Mouse (Mus musculus): ENCODE measurements around the gene Mrps12. TPM values are rescaled to one million over a fixed set of nuclear protein-coding genes. Genes with fewer than 3 reads are reported as not detected.

Gene Mrps12
- polyA plus RNA-seq, 1 experiment from 2014 or later, result 118 TPM

GRCm38 (mm10) chr7:28774164-28774563, 32.5 kb upstream of the Mrps12 start:
- WGBS, result 87% methylated on average over 12 of the region's 12 CpGs
- DNase-seq (ENCODE audit: low spot score) (no peak), ATAC-seq (ENCODE audit: low FRiP score, low TSS enrichment) (no peak)
- no peaks in the 10 kb centered on the region for H3K27me3 ChIP-seq (ENCODE audit: control insufficient read depth, insufficient read depth, low read length)
- no peaks in the 10 kb centered on the region for H3K4me1 ChIP-seq (replicated peaks; ENCODE audit: control insufficient read depth, insufficient read depth)
- H3K4me2 ChIP-seq (replicated peaks; ENCODE audit: low read depth), result no peak overlapping the region
- H3K36me3 ChIP-seq (ENCODE audit: control insufficient read depth, insufficient read depth, low read length), result peaks cover 9% of the 10 kb centered on the region
- H3K27ac ChIP-seq (replicated peaks), result no peak overlapping the region
- no peak overlapping the region for H3K4me3 ChIP-seq (ENCODE audit: low read depth, low read length)
- TF ChIP-seq CTCF (IDR thresholded peaks at IDR 0.05; ENCODE audit: low read depth) (no peak), EP300 (optimal IDR thresholded peaks at IDR 0.05) (no peak)
- H3K9me3 ChIP-seq (ENCODE audit: control insufficient read depth, low read length), result no peaks in the 10 kb centered on the region
- H3K9ac ChIP-seq (ENCODE audit: low read length), result no peak overlapping the region

- no peak overlapping the region for H3K4me2 ChIP-seq (replicated peaks; ENCODE audit: low read depth)
- TF ChIP-seq EP300 (optimal IDR thresholded peaks at IDR 0.05) (no peak), CTCF (IDR thresholded peaks at IDR 0.05; ENCODE audit: low read depth) (no peak)
- no peaks in the 10 kb centered on the region for H3K27me3 ChIP-seq (ENCODE audit: control insufficient read depth, insufficient read depth, low read length)
- no peak overlapping the region for H3K27ac ChIP-seq (replicated peaks)
- WGBS, result 70% methylated on average over 3 of the region's 3 CpGs
- no peaks in the 10 kb centered on the region for H3K4me1 ChIP-seq (replicated peaks; ENCODE audit: control insufficient read depth, insufficient read depth)
- no peak overlapping the region; the same call in 1 of the 2 replicates for H3K9ac ChIP-seq (ENCODE audit: low read length)
- DNase-seq (ENCODE audit: low spot score) (no peak), ATAC-seq (ENCODE audit: low FRiP score, low TSS enrichment) (no peak)
- H3K4me3 ChIP-seq (ENCODE audit: low read depth, low read length), result no peak overlapping the region
- no peaks in the 10 kb centered on the region for H3K9me3 ChIP-seq (ENCODE audit: control insufficient read depth, low read length)
- peaks cover 9% of the 10 kb centered on the region for H3K36me3 ChIP-seq (ENCODE audit: control insufficient read depth, insufficient read depth, low read length)
These were observed 31.5 kb upstream of the Mrps12 start for GRCm38 (mm10) chr7:28773163-28773562.

GRCm38 (mm10) chr7:28771867-28772266, 30.2 kb upstream of the Mrps12 start:
- ATAC-seq (ENCODE audit: low FRiP score, low TSS enrichment) (no peak), DNase-seq (ENCODE audit: low spot score) (no peak)
- H3K9me3 ChIP-seq (ENCODE audit: control insufficient read depth, low read length), result no peaks in the 10 kb centered on the region
- H3K4me2 ChIP-seq (replicated peaks; ENCODE audit: low read depth), result no peak overlapping the region
- TF ChIP-seq EP300 (optimal IDR thresholded peaks at IDR 0.05) (no peak), CTCF (IDR thresholded peaks at IDR 0.05; ENCODE audit: low read depth) (no peak)
- H3K36me3 ChIP-seq (ENCODE audit: control insufficient read depth, insufficient read depth, low read length), result peaks cover 7% of the 10 kb centered on the region
- no peak overlapping the region for H3K27ac ChIP-seq (replicated peaks)
- no peaks in the 10 kb centered on the region for H3K27me3 ChIP-seq (ENCODE audit: control insufficient read depth, insufficient read depth, low read length)
- H3K9ac ChIP-seq (ENCODE audit: low read length), result no peak overlapping the region
- 82% methylated on average over 11 of the region's 11 CpGs for WGBS
- no peak overlapping the region for H3K4me3 ChIP-seq (ENCODE audit: low read depth, low read length)
- peaks cover 5% of the 10 kb centered on the region for H3K4me1 ChIP-seq (replicated peaks; ENCODE audit: control insufficient read depth, insufficient read depth)

GRCm38 (mm10) chr7:28770309-28770708, 28.7 kb upstream of the Mrps12 start:
- peaks cover 4% of the 10 kb centered on the region; the same call in 1 of the 2 replicates for H3K36me3 ChIP-seq (ENCODE audit: control insufficient read depth, insufficient read depth, low read length)
- peaks cover 8% of the 10 kb centered on the region for H3K4me1 ChIP-seq (replicated peaks; ENCODE audit: control insufficient read depth, insufficient read depth)
- TF ChIP-seq EP300 (optimal IDR thresholded peaks at IDR 0.05), result no peak
- no peak overlapping the region for H3K4me3 ChIP-seq (ENCODE audit: low read depth, low read length)
- no peak for ATAC-seq (ENCODE audit: low FRiP score, low TSS enrichment)
- no peaks in the 10 kb centered on the region for H3K27me3 ChIP-seq (ENCODE audit: control insufficient read depth, insufficient read depth, low read length)
- H3K4me2 ChIP-seq (replicated peaks; ENCODE audit: low read depth), result no peak overlapping the region
- no peak overlapping the region for H3K27ac ChIP-seq (replicated peaks)
- DNase-seq (ENCODE audit: low spot score), result no peak
- no peaks in the 10 kb centered on the region for H3K9me3 ChIP-seq (ENCODE audit: control insufficient read depth, low read length)
- 89% methylated on average over 3 of the region's 3 CpGs for WGBS
- no peak overlapping the region for H3K9ac ChIP-seq (ENCODE audit: low read length)

- TF ChIP-seq EP300 (optimal IDR thresholded peaks at IDR 0.05) (no peak), CTCF (IDR thresholded peaks at IDR 0.05; ENCODE audit: low read depth) (no peak)
- no peaks in the 10 kb centered on the region for H3K27me3 ChIP-seq (ENCODE audit: control insufficient read depth, insufficient read depth, low read length)
- 92% methylated on average over 9 of the region's 9 CpGs for WGBS
- no peak for ATAC-seq (ENCODE audit: low FRiP score, low TSS enrichment)
- no peak for DNase-seq (ENCODE audit: low spot score)
- H3K4me3 ChIP-seq (ENCODE audit: low read depth, low read length), result no peak overlapping the region
- H3K27ac ChIP-seq (replicated peaks), result no peak overlapping the region
- H3K9me3 ChIP-seq (ENCODE audit: control insufficient read depth, low read length), result no peaks in the 10 kb centered on the region
- H3K36me3 ChIP-seq (ENCODE audit: control insufficient read depth, insufficient read depth, low read length), result peaks cover 4% of the 10 kb centered on the region; the same call in 1 of the 2 replicates
- H3K9ac ChIP-seq (ENCODE audit: low read length), result no peak overlapping the region
- no peak overlapping the region for H3K4me2 ChIP-seq (replicated peaks; ENCODE audit: low read depth)
- peaks cover 8% of the 10 kb centered on the region for H3K4me1 ChIP-seq (replicated peaks; ENCODE audit: control insufficient read depth, insufficient read depth)
These were observed 27.9 kb upstream of the Mrps12 start for GRCm38 (mm10) chr7:28769414-28769958.

- Histone ChIP-seq H3K27me3 (ENCODE audit: control insufficient read depth, insufficient read depth, low read length) (no peaks in the 10 kb centered on the region), H3K36me3 (ENCODE audit: control insufficient read depth, insufficient read depth, low read length) (no peaks in the 10 kb centered on the region), H3K27ac (replicated peaks) (no peak within 1 kb of the TSS), H3K4me2 (replicated peaks; ENCODE audit: low read depth) (peak within 1 kb of the TSS; percentile 63), H3K9ac (ENCODE audit: low read length) (peak within 1 kb of the TSS; percentile 70), H3K4me3 (ENCODE audit: low read depth, low read length) (peak within 1 kb of the TSS; percentile 74), H3K9me3 (ENCODE audit: control insufficient read depth, low read length) (no peaks in the 10 kb centered on the region), H3K4me1 (replicated peaks; ENCODE audit: control insufficient read depth, insufficient read depth) (peaks cover 8% of the 10 kb centered on the region)
- no peak for ATAC-seq (ENCODE audit: low FRiP score, low TSS enrichment)
- WGBS, result 56% methylated on average over 7 of the region's 7 CpGs
- TF ChIP-seq CTCF (IDR thresholded peaks at IDR 0.05; ENCODE audit: low read depth), result no peak
- no peak for TF ChIP-seq EP300 (optimal IDR thresholded peaks at IDR 0.05)
- no peak for DNase-seq (ENCODE audit: low spot score)
These were observed 25.9 kb upstream of the Mrps12 start, which contains the start of gene Nfkbib for GRCm38 (mm10) chr7:28767462-28767965. TSS of gene Nfkbib (minus strand) at chr7:28767512.

Measured in stomach, postnatal 0 days (tissue).